Mouse (Mus musculus) left cerebral cortex, postnatal 36 days (tissue): ENCODE results near the gene Mgst2. TPM values are rescaled to one million over a fixed set of nuclear protein-coding genes. Genes with fewer than 3 reads are reported as not detected.

ENCODE experiments used
- DNase-seq, 2 experiments: peaks; one replicate each; pipeline ENCODE4 v3.0.0; 2021 to 2022; ENCODE audit warnings: low spot score in 2 of 2, mixed read lengths in 1 of 2
- intact Hi-C: fragments of 180-260 bp; cut with DNase I; formaldehyde crosslinking; loops from one replicate; pipeline ENCODE4 v1.15.1; 2025
- total RNA-seq, 2 experiments: library from RNA; stranded (reverse); gene quantifications; 2 replicates each; pipeline ENCODE4 v1.2.3; 2021

Gene Mgst2
- total RNA-seq = not detected

- intact Hi-C loops = no loop called here
Observed at GRCm38 (mm10) chr3:51660060-51660459, at the start of gene Mgst2. Gene Mgst2 (plus strand): TSS chr3:51660360.

DNA sequence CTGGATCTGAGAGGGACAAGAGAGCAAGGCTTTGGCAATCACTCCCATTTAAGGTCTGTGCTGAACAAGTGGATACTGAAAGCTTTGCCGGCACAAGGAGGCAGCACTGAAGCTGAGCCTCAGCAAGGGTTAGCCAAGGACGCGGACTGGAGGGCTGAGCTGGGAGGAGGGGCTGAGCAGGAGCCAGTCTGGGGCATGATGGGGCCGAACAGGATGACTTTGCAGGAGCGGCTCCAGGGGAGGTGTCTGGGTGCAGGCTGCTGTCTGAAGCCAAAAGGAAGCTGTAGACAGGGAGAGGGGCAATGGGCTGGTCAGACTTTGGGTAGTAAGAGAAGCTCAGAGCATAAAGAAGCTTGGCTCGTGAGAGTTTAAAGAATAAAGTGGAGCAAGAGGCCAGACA lies 48.2 kb upstream of the Mgst2 start:
- DNase-seq = peak; percentile 12 to 23
- intact Hi-C loops = no loop called here

More at GRCm38 (mm10) chr3:51660060-51660459, at the start of gene Mgst2:
- no peak for DNase-seq

DNA sequence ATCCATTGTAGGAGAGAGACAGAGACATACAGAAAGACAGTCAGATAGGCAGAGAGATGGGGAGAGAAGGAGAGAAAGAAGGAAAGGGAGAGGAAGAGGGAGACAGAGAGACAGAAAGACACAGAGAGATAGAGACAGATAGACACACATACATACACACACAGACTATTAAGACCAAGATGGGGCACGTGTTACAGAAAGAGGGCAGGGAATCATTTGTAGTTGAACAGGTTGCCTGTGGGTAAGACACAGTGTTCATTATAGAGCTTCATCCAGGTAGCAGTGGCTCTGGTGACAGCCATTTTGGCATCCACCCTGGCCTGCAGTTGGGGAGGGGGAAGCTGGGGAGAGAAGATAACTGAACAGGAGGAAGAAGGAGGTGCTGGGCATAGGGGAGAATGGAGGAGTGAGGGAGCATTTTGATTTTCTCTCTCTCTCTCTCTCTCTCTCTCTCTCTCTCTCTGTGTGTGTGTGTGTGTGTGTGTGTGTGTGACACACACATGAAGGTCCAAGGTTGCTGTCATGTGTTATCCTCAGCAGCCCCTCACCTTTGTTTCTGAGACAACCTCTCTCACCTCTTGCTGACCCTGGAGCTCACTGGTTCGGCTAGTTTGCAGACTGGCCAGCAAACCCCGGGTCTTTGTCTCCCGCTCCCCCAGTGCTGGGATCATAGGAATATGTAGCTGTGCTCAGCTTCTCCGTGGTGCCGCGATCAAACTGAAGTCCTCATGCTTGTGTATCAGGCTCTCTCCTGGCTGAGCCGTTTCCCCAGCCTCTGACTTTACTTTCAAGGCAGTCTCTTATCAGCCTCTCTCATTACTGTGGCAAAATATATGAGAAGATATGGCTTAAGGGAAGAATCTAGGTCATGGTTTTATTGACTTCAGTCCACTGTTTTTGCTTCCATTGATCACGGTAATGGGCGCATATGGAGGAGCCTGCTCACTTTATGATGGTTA lies 47.5 kb upstream of the Mgst2 start:
- intact Hi-C loops = no loop called here
- DNase-seq = no peak

DNA sequence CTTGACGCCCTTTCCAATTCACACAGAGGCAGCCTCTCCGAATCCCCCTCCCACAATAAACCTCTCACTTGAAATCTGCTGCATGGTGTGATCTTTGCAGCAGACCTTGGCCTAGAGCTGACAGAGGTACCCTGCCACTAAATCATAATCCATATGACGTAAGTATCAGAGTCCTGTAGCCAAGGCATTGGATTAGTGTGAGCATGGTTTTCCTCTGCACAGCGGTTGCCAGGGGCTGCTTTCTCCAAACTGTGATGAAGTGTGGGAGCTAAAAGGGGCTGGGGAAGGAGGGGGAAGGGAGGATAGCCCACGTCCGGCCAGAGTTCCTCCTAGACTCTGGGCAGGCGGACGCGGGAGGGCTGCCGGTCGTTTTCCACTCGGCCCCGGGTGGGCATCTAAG lies 45.9 kb upstream of the Mgst2 start:
- intact Hi-C loops = no loop called here
- DNase-seq = no peak

- DNase-seq = no peak
- intact Hi-C loops = no loop called here
Observed at GRCm38 (mm10) chr3:51623956-51624355, 36.2 kb upstream of the Mgst2 start.

DNA sequence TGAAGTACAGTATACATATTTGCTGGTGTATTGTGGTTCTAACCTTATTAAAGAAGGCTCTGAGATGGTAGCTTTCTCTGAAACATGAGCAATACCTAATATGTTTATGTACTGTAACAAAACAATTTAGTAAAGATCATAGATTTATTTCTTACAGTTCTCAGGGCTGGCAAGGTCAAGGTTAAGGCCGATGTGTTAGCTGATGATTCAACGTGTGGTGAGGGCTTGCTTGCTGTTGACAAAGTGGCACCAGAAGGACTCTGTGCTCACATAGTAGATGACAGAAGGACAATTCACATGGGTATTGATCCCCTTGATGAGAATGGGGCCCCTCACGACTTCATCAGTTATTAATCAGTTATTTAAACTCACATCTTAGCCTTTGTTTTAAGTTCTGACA lies 32.4 kb upstream of the Mgst2 start:
- no peak for DNase-seq
- intact Hi-C loops = no loop called here

DNA sequence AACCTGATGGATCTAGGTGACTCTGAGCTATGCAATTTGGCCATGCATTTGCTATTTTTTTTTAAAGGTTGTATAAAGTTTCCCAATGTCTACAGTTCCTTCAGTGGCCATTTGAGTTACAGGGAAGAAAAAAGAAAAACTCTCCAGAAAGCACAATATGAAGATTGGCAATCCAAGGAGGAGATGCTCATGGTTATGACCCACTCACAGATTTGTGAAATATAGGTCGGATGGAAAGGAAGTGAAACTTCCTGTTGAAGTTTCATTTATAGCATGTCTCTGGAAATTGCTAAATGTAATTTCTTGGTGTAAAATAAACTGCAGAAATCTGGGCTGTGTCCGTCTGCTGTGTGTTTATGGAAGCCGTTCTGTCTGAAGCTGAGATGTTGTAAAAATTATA lies 31.2 kb upstream of the Mgst2 start:
- intact Hi-C loops = no loop called here

DNA sequence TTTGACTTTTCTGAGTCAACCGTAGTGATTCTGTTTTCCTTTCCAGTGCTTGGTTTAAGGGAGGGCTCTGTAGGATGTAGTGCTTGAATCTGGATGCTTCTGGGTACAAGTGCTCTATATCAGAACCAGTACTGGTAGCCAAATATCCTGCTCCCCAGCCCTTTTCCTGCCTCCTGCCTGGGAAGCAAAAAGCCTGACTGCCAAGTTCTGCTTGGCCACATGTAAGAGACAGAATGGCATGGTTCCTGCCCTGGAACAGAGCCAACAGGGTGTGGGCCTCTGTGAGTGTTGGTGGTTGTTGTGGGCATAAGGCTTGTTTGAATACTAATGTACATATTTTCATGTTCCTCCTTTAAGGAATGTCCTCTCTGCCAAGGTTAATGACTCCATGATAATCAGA lies 29.4 kb upstream of the Mgst2 start:
- no peak for DNase-seq
- intact Hi-C loops = no loop called here

More for the DNA sequence above, 31.2 kb upstream of the Mgst2 start:
- DNase-seq = no peak

- DNase-seq = no peak
- intact Hi-C loops = no loop called here
Observed at GRCm38 (mm10) chr3:51631971-51632370, 28.2 kb upstream of the Mgst2 start.

- intact Hi-C loops = no loop called here
- no peak for DNase-seq
Observed at GRCm38 (mm10) chr3:51634451-51634850, 25.7 kb upstream of the Mgst2 start.

GRCm38 (mm10) chr3:51635960-51636359 lies 24.2 kb upstream of the Mgst2 start:
- intact Hi-C loops = no loop called here
- DNase-seq = no peak

GRCm38 (mm10) chr3:51636700-51637099 lies 23.5 kb upstream of the Mgst2 start:
- intact Hi-C loops = no loop called here
- DNase-seq = no peak

DNA sequence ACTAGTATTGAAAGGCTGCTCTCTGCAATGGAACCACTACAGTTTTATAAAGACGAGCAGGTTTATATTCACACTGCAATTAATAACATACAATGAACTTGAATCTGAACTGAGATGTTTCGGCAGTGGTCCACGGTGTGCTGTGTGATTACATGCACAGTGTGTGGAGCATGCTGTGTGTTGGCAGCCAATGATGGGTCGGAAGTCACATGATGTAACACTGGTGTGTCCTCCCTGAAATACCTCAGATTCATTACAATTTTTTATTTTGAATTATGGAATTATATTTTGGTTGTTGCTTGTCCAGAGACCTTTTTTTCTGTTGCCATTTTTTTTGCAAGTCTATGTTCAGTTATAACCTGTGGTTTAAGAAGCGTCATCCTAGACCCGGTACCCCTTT lies 22.8 kb upstream of the Mgst2 start:
- no peak for DNase-seq
- intact Hi-C loops = no loop called here

GRCm38 (mm10) chr3:51638260-51638659 lies 21.9 kb upstream of the Mgst2 start:
- intact Hi-C loops = no loop called here
- no peak for DNase-seq

GRCm38 (mm10) chr3:51645484-51645883 lies 14.7 kb upstream of the Mgst2 start:
- intact Hi-C loops = no loop called here

DNA sequence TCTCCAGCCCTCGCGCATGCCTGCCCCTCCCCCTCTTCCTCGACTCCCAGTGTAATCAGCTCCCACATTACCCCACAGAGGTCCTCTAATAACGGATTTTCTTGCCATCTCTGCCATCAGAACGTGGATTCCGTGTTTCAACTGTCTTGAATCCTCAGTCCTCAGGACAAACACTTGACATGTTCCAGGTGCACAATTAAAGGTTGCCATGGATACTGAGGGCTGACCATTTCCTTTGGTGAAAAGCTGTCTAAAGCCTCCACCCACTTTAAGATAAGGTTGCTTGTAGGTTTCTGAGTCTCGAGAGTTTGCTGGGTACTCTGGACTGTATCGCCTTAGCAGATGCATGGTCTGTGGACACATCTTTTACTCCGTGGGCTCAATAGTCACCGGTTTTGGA lies 13.9 kb upstream of the Mgst2 start:
- no peak for DNase-seq
- intact Hi-C loops = no loop called here

More at GRCm38 (mm10) chr3:51645484-51645883, 14.7 kb upstream of the Mgst2 start:
- no peak for DNase-seq

DNA sequence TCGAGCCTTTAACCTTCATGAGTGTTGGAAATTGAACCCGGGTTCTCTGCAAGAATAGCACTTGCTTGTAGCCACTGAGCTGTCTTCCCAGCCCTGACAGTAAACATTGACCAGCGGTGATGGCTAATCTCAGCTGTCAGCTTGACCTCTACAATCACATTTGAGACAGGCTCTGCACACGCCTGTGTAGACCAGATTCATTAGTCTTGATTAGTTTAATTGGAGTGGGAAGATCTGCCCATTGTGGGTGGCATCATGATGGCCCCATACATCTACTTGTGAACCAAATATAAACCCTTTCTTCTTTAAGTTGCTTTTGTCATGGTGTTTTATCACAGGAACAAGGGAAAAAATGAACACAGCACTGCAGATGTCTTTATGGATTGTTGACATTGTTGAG lies 12.8 kb upstream of the Mgst2 start:
- intact Hi-C loops = no loop called here
- DNase-seq = no peak

DNA sequence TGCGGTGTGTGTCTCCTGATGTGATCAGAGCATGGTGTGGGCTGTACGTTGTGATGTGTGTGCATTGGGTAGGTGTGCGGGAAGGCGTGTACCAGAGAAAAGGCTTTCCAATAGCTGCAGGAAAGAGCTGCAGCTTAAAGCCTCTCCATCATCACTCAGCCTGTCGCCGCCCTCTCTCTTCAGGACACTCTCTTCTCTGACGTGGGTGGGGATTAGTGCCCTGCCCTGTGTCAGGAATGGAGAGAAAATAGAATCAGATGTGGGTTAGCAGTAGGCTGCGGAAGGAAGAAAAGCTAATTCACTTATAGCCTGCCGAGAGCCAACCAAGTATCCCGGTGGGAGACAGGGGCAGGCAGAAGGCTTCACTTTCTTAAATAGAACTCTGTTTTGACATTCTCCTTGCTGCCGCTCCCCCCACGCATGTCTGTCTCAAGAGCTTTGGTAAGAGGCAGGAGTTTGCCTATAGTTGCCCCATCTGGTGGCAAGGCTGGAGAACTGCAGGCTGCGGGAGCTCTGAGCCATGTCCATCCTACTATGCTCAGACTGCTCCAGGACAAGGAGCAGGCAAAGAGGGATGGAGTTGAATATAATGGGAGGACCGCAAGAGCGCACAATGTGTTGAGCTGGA lies 12.0 kb upstream of the Mgst2 start:
- intact Hi-C loops = loop anchor here (2.0 kb wide), 3 partner anchors 65 to 595 kb away; partner anchors contain the start of gene Setd7

DNA sequence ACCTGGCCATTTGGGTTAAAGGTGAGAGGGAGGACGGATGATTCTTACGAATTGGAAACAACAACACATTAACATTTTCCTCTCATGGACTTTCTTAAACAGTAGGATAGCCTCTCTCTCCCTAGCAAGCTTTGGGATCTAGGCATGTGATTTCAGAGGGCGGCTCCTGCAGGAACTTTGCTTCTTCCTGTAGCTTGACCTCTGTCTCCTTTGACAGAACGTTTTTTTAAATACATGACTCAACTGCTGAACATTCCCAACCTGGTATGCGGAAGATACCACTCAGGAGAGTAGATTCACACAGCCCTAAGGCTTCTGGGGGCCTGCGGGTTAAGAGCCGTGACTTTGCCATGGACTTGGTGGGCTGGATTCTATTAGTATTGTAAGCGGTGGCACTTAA lies 10.7 kb upstream of the Mgst2 start:
- intact Hi-C loops = loop anchor here (2.0 kb wide), 3 partner anchors 67 to 593 kb away; partner anchors contain the start of gene Setd7

More for the DNA sequence above, 12.0 kb upstream of the Mgst2 start:
- DNase-seq = peak; percentile 77 to 83

DNA sequence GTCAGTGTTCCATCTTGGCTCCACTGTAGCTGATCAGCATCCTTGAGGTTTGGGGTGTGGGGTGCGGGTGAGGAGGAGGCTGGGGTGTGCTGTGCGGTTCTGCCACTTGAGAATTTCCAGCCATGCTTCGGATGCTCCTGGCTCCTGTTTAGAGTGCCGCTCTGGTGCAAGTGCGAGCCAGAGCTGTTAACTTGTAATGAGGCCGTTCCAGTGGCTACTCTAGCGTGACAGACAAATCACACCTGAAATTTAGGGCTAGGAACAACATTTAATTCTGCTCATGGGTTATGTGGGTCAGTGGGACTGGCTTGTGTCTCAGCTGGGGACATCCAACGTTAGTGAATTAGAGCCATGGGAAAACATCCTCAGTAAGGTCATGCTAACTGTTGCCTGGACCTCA lies 10.2 kb upstream of the Mgst2 start:
- DNase-seq = no peak
- intact Hi-C loops = loop anchor here (2.0 to 5.0 kb wide), 4 partner anchors 67 to 593 kb away; partner anchors contain the start of gene Setd7

More for the DNA sequence above, 10.7 kb upstream of the Mgst2 start:
- DNase-seq = no peak

DNA sequence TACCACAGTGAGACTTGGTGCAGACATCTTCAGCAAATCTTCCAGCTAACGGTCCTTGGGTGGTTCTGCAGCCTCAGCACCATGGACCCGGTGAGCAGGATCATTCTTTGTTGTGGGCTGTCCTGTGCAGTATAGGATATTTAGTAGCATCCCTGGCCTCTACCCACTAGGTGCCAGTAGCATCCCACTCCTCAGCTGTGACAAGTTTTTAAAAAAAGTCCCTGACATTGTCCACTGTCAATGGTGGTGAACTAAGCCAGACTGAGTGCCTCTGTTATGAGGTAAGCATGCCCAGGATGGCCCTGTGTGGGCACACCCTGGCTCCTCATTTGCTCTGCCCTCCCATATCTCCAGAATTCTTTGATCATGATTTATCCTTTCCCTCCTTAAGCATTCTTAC lies 9.0 kb upstream of the Mgst2 start:
- DNase-seq = no peak
- intact Hi-C loops = loop anchor here (5.0 kb wide), 1 partner anchor 546 kb away; no protein-coding TSS in a partner anchor
